Mouse (Mus musculus) cerebellum, adult 2 months (tissue): Measurements from ENCODE around the gene Psmb9.

ENCODE experiments used
- CTCF ChIP-seq: fragments of 200-500 bp; IDR thresholded peaks from 2 replicates; pipeline ENCODE4 v1.5.1; 2011; ENCODE audit warnings: low read depth, mild to moderate bottlenecking, control low read depth, low read length, moderate library complexity, borderline replicate concordance; ENCODE audit not compliant: insufficient read depth
- POLR2A ChIP-seq: fragments of 200-500 bp; IDR thresholded peaks from 2 replicates; pipeline ENCODE4 v1.6.1; 2011; ENCODE audit warnings: low read length, control low read depth, borderline replicate concordance; ENCODE audit not compliant: insufficient read depth

DNA sequence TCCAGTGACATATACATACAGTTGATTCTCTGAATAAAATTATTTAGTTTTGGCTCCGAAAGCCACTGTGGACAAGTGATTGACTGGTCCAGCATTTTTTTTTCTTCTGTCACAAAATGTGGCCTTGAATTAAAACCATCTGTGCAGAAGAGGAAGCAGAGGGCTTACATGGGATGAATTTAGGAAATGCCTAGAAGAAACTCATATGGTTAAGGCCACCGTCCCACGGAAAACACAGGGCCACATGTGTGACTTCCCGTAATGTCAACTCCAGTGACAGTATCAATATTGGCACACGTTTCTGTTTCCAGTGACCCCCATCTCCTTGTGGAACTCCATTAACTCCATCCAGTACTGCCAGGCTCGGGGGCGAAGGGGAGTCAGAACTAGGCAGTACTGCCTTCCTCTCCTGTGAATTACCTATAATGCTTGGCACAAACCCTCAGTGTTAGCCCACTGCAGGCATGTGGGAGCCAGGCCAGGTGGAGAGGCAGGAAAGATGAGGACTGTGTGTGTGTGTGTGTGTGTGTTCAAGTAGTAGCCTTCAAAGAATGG lies 45.0 kb downstream of the Psmb9 start:
- TF ChIP-seq CTCF (no peak), POLR2A (no peak)
